Mouse (Mus musculus) CH12.LX (cell line): ENCODE data around the gene Gm47289.

ENCODE experiments used
- CTCF ChIP-seq, 2 experiments: IDR thresholded peaks in 1 of 2; conservative IDR thresholded peaks in 1 of 2; 2 replicates each; pipeline ENCODE4 v1.5.1; 2011 to 2012; ENCODE audit warnings: low read depth in 2 of 2, low read length in 2 of 2, improper control_type of control experiment in 1 of 2, inconsistent platforms in 1 of 2, mild to moderate bottlenecking in 1 of 2, moderate library complexity in 1 of 2
- HCFC1 ChIP-seq: IDR thresholded peaks from 2 replicates; pipeline ENCODE4 v1.6.1; 2012; ENCODE audit warnings: low read depth, mild to moderate bottlenecking, inconsistent platforms, low read length, improper control_type of control experiment
- POLR2A ChIP-seq: IDR thresholded peaks from 2 replicates; pipeline ENCODE4 v1.6.1; 2011; ENCODE audit warnings: low read depth, mild to moderate bottlenecking, improper control_type of control experiment, low read length
- POLR2AphosphoS2 ChIP-seq: IDR thresholded peaks from 2 replicates; pipeline ENCODE4 v1.6.1; 2011; ENCODE audit warnings: low read depth, low read length, improper control_type of control experiment
- ZC3H11A ChIP-seq: IDR thresholded peaks from 2 replicates; pipeline ENCODE4 v1.6.1; 2012; ENCODE audit warnings: low read depth, mild to moderate bottlenecking, inconsistent platforms, low read length, improper control_type of control experiment

DNA sequence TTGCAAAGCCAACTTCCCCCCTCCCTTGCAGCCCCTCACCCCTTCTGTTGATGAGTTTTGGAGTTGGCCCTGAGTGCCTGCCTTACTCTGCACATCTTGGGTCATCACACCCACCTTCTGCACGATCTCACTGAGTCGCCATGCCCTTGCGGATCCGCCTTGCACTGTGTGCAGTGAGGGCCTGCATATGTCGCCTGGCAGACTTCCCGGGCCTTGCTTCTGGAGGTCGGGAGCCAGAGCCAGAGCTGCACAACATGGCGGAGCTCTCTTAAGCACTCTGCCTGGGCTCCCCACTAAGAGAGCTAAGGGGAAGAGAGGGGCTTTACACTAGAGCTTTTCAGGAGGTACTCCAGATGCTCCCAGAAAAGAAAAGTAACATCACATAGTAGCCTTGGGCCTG, 14.3 kb upstream of the Gm47289 start:
- no peak for TF ChIP-seq ZC3H11A
- TF ChIP-seq CTCF (conservative IDR thresholded peaks at IDR 0.05 in 1 of 2, IDR thresholded peaks at IDR 0.05 in 1 of 2; ENCODE audit: low read depth in 2 of 2, low read length in 2 of 2): no peak
- no peak for TF ChIP-seq POLR2A
- TF ChIP-seq POLR2AphosphoS2: no peak
- TF ChIP-seq HCFC1: no peak
